Mouse (Mus musculus) liver, adult 2 months (tissue): ENCODE data around the gene Jak3. TPM values are rescaled to one million over a fixed set of nuclear protein-coding genes. Genes with fewer than 3 reads are reported as not detected.
"Not testable (repeated sequence)": the region's sequence is repeated elsewhere in the genome, so short reads cannot be mapped to it uniquely, and the experiment has no call there.

ENCODE experiments used
- DNase-seq: peaks from one replicate; pipeline ENCODE4 v3.0.0-alpha.2; 2011; ENCODE audit warnings: low read depth, low spot score; ENCODE audit errors: extremely low read depth
- H3K27ac ChIP-seq: fragments of 200-500 bp; replicated peaks from 2 replicates; pipeline ENCODE4 v1.5.1; 2012; ENCODE audit warnings: low read depth, mild to moderate bottlenecking, control low read depth, inconsistent platforms, low read length; ENCODE audit not compliant: insufficient read depth
- H3K27me3 ChIP-seq: fragments of 200-500 bp; 2 replicates; pipeline ENCODE4 v1.6.1; 2012; ENCODE audit warnings: mild to moderate bottlenecking, moderate library complexity, low read length, inconsistent platforms; ENCODE audit not compliant: control insufficient read depth, insufficient read depth
- H3K36me3 ChIP-seq: fragments of 200-500 bp; 2 replicates; pipeline ENCODE4 v1.6.1; 2012; ENCODE audit warnings: low read length, inconsistent platforms; ENCODE audit not compliant: control insufficient read depth, insufficient read depth
- H3K4me1 ChIP-seq: fragments of 200-500 bp; 2 replicates; pipeline ENCODE4 v1.6.1; 2011; ENCODE audit warnings: low read length; ENCODE audit not compliant: control insufficient read depth, insufficient read depth
- H3K4me3 ChIP-seq: fragments of 200-500 bp; 2 replicates; pipeline ENCODE4 v1.5.1; 2011; ENCODE audit warnings: low read depth, mild to moderate bottlenecking, control low read depth, low read length, moderate library complexity; ENCODE audit not compliant: insufficient read depth
- H3K79me2 ChIP-seq: fragments of 200-500 bp; 2 replicates; pipeline ENCODE4 v1.6.1; 2012; ENCODE audit warnings: inconsistent platforms, mild to moderate bottlenecking, low read length, moderate library complexity; ENCODE audit not compliant: control insufficient read depth, insufficient read depth
- H3K9ac ChIP-seq: fragments of 200-500 bp; 2 replicates; pipeline ENCODE4 v1.6.1; 2012; ENCODE audit warnings: low read depth, mild to moderate bottlenecking, control low read depth, inconsistent platforms, low read length
- CTCF ChIP-seq: fragments of 200-500 bp; IDR thresholded peaks from 2 replicates; pipeline ENCODE4 v1.5.1; 2011; ENCODE audit warnings: low read depth, low read length, control low read depth
- POLR2A ChIP-seq: fragments of 200-500 bp; IDR thresholded peaks from 2 replicates; pipeline ENCODE4 v1.6.1; 2011; ENCODE audit warnings: low read length, control low read depth; ENCODE audit not compliant: insufficient read depth; ENCODE audit errors: extremely low read depth
- WGBS: fragments of 180-500 bp; shearing (Covaris S2); methylation state at CpG from one replicate; pipeline ENCODE4 v1.1.7; 2018; 5-methylcytosine and 5-hydroxymethylcytosine counted together
- polyA plus RNA-seq: library from polyadenylated mRNA; depleted of rRNA; stranded (reverse); fragments of >200 nt; gene quantifications from 2 replicates; pipeline ENCODE4 v1.2.3, GENCODE M21; 2012
- total RNA-seq: library from RNA; depleted of rRNA; stranded (reverse); fragments of >200 nt; gene quantifications from 2 replicates; pipeline ENCODE4 v1.2.3, GENCODE M21; 2014

Gene Jak3
- total and polyA plus RNA-seq, 2 experiments: 4.0 to 7.9 TPM

- DNase-seq, H3K36me3 ChIP-seq, H3K79me2 ChIP-seq, H3K9ac ChIP-seq, H3K27ac ChIP-seq, H3K4me1 ChIP-seq, H3K4me3 ChIP-seq: not testable (repeated sequence)
- TF ChIP-seq CTCF: peak; percentile 57
- WGBS: 72% methylated on average over 12 of the region's 12 CpGs
- H3K27me3 ChIP-seq: peaks cover 12% of the 10 kb centered on the region; the same call in 1 of the 2 replicates
Measured at GRCm38 (mm10) chr8:71695456-71695855, 19.4 kb downstream of the Jak3 start.

- H3K4me3 ChIP-seq: peak overlapping the region; percentile 67
- H3K4me1 ChIP-seq: peaks cover 3% of the 10 kb centered on the region; the same call in 1 of the 2 replicates
- TF ChIP-seq CTCF (no peak), POLR2A (no peak)
- H3K9ac ChIP-seq: peak overlapping the region; percentile 26
- no peaks in the 10 kb centered on the region for H3K27me3 ChIP-seq
- no peak for DNase-seq
- H3K79me2 ChIP-seq: no peaks in the 10 kb centered on the region
- WGBS: 8% methylated on average over 29 of the region's 29 CpGs
- H3K36me3 ChIP-seq: no peaks in the 10 kb centered on the region
- H3K27ac ChIP-seq: peak overlapping the region; percentile 34
Measured at GRCm38 (mm10) chr8:71700493-71701269, 24.6 kb downstream of the Jak3 start.

GRCm38 (mm10) chr8:71701414-71702086, 25.5 kb downstream of the Jak3 start, which contains the start of gene B3gnt3:
TSS of gene B3gnt3 (minus strand) at chr8:71701789.
- 15% methylated on average over 31 of the region's 34 CpGs for WGBS
- no peaks in the 10 kb centered on the region for H3K27me3 ChIP-seq
- no peaks in the 10 kb centered on the region for H3K36me3 ChIP-seq
- peaks cover 3% of the 10 kb centered on the region; the same call in 1 of the 2 replicates for H3K4me1 ChIP-seq
- H3K79me2 ChIP-seq: no peaks in the 10 kb centered on the region
- H3K27ac ChIP-seq: peak within 1 kb of the TSS; percentile 34
- H3K4me3 ChIP-seq: peak within 1 kb of the TSS; percentile 67
- DNase-seq: no peak
- H3K9ac ChIP-seq: peak within 1 kb of the TSS; percentile 36
- TF ChIP-seq CTCF (no peak), POLR2A (no peak)

GRCm38 (mm10) chr8:71702087-71702432, 26.0 kb downstream of the Jak3 start:
- Histone ChIP-seq H3K9ac (no peak overlapping the region), H3K4me3 (no peak overlapping the region), H3K79me2 (no peaks in the 10 kb centered on the region), H3K27ac (no peak overlapping the region), H3K36me3 (no peaks in the 10 kb centered on the region), H3K4me1 (peaks cover 3% of the 10 kb centered on the region; the same call in 1 of the 2 replicates), H3K27me3 (no peaks in the 10 kb centered on the region)
- 59% methylated on average over 4 of the region's 4 CpGs for WGBS
- TF ChIP-seq CTCF: peak; percentile 35
- no peak for TF ChIP-seq POLR2A
- no peak for DNase-seq

GRCm38 (mm10) chr8:71702923-71703322, 26.8 kb downstream of the Jak3 start:
- Histone ChIP-seq H3K4me1 (peaks cover 3% of the 10 kb centered on the region; the same call in 1 of the 2 replicates), H3K9ac (no peak overlapping the region), H3K27ac (no peak overlapping the region), H3K27me3 (no peaks in the 10 kb centered on the region), H3K79me2 (no peaks in the 10 kb centered on the region), H3K4me3 (no peak overlapping the region), H3K36me3 (no peaks in the 10 kb centered on the region)
- DNase-seq: no peak
- WGBS: 82% methylated on average over 3 of the region's 3 CpGs
- TF ChIP-seq POLR2A (no peak), CTCF (no peak)

GRCm38 (mm10) chr8:71703400-71703799, 27.3 kb downstream of the Jak3 start:
- not testable (repeated sequence) for DNase-seq, H3K36me3 ChIP-seq, H3K27ac ChIP-seq, H3K9ac ChIP-seq, H3K79me2 ChIP-seq, H3K27me3 ChIP-seq, H3K4me3 ChIP-seq, H3K4me1 ChIP-seq
